Mouse (Mus musculus): Measurements from ENCODE around the gene Mustn1. TPM values are rescaled to one million over a fixed set of nuclear protein-coding genes. Genes with fewer than 3 reads are reported as not detected.

Gene Mustn1
- polyA plus RNA-seq (2012; rRNA removed): 21.5 and 24.9 TPM in 2 replicates

DNA sequence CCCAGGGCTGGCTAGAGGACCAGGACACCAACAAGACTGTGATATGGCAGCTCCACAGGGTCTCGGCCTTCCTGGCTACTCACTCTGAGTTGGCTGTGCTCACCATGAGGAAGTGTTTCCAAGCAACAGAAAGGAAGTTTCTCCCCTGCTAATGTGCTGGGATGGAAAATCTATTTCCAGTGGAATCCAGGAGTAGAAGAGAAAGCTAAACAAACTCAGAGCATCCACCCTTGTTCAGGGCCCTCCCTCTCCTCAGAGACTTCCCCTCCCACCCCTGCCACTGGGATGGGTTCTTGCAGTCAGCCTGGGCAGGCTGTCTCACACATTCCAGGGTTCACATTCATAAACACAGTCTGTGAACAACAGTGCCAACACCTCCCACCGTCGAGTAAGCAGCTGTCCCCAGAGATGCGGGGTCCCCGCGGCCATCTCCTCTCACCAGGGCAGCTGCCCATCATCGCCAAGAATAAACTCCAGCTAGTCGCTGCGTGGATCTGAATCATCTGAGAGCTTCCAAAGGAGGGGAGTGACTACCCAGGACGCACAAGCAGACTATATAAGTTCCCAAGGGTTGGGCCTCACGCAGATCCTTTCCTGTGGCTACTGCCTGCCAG lies at the start of gene Mustn1:
Gene Mustn1, plus strand, starts transcription at position 243 of the 614 bp plus-strand sequence.
- DNase-seq (ENCODE audit: low read depth): no peak

DNA sequence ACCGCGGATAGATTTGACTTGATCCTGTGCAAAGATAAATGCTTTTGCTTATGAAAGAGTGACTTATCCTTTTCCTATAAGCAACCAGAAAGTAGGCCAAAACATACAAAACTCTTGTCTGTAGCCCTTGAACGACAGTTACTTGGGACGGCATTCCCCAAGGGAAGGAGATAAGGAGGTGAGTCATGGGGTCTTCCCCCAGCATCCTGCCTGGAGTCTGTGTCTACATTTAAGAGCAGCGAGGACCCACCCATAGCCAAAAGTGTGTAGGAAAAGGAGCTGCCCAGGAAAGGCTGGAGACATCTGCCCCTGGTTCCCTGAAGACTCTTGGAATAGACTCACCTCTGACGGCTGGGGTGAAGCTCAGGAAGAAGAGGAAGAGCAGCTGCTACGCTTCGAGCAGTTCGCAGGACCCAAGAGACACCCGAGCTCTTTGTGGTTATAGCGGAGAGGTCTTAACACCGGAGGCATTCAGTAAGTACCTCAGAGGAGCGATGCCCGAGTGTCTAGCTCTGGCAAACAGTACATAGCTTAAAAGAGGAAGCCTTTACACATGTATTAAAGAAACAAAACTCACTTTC lies 41.5 kb upstream of the Mustn1 start:
- no peak for DNase-seq (ENCODE audit: low read depth)

DNA sequence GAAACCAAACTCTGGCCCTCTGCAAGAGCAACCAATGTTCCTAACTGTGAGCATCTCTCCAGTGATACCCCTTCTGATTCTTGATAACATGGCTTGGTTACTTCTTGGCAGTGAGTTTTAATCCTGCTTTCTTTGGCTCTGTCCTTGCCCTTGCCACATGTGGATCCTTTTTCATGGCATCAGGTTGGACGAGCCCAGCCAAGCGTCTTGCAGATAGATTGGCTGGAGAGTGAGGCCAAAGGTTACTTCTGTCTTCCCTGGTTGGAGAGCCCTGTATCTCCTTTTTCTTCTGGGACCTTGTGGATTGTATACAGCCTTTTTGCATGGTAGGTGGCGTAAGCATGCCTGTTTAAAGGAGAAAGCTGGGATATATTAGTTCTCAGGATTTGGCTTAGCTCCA lies 35.3 kb upstream of the Mustn1 start:
- DNase-seq (ENCODE audit: low read depth): no peak

DNA sequence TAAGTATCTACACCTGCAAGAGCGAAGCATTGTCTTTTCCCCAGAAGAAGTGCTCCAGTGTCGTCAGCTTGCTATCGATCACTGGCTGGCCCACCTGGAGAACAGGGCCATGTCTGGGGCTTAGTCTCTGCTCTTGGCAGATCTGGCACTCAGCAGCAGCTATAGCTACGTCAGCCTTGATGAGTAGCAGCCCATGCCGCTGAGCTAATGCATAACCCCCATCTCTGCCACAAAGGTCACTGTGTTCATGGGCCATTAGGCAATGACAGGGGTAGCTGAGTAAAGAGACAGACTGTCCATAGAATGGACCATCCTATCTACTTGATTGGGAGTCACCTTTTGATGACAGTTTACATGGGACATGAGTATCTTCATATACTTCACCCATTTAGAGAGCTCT lies 28.5 kb upstream of the Mustn1 start:
- no peak for DNase-seq (ENCODE audit: low read depth)

DNA sequence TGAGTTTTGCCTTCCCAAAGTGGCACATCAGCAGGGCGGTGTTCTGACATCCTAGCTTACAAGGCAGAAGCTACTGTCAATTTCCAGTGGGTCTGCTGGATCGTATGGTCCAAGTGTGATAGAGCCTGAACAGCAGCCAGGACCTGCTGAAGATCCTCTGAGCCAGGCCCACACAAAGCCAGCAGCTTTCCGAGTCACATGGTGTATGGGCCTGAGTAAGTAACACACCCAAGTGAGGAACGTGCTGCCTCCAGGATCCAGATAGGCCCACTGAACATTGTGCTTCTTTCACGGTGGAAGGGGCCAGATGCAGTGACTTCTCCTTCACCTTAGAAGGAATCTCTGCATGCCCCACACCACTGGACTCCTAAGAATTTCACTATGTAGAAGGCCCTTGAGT lies 26.7 kb upstream of the Mustn1 start:
- DNase-seq (ENCODE audit: low read depth): no peak

DNA sequence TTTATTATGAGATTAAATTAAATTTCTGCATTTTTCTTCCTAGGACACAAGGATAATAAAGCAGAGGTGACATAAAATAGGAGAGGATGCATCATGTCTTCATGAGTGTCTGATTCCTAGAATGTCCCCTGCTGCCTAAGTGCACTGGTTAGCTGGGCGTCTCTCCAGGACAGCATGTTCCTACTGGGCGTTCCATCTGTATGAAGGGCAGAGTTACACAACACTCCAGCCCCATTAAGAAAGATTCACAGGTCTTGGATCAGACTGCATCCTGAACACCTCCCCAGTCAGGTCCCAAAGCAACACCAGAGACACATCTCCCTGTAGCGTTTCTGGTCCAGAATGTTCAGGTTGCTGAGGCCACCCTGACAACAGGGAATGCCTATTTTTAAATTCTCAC lies 23.7 kb upstream of the Mustn1 start:
- no peak for DNase-seq (ENCODE audit: low read depth)

DNA sequence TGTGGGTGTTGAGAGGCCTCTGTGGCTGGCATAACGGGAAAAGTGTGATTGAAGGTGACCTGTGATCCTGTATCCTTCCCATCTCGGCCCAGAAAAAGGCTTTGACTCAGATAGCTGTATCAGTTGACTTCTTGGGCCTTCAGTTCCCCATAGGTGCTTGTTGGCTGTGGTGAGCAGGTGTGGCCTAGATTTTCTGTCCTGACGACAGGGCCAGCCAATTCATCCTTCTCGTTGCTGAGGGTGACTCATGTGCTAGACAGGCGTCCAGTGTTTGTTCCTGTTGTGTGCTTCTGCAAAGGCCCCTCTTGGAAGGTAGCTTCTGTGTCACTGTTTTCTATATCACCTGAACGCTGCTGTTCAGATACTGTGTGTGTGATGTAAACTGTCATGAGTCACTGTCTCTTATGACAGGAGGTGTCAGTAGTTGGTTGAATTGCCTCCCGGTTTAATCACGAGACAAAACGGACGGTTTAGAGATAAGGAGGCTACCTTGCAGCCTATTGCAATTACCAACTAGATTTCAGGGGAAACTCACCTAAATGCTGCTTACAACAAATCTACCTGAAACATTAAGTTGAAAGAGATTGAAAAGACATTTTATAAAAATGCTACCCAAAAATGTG lies 22.0 kb upstream of the Mustn1 start:
- DNase-seq (ENCODE audit: low read depth): no peak

DNA sequence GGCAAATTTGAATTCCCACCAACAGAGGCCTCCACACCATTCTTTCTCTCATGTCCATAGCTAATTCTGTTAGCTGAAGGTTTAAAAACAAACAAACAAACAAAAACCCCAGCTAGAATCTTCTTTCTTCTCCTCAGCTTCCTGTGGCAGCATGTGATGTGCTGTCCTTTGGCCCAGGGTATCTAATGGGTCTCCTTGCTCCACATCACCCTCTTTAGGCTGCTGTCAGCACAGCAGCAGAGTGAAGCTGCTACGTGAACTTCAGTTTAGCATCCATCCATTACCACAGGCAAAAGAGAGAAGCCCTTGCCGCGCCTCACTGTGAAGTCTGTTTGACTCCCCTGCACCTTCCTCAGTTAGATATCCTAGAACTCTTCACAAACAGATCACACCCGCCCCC lies 21.0 kb upstream of the Mustn1 start:
- DNase-seq (ENCODE audit: low read depth): no peak

DNA sequence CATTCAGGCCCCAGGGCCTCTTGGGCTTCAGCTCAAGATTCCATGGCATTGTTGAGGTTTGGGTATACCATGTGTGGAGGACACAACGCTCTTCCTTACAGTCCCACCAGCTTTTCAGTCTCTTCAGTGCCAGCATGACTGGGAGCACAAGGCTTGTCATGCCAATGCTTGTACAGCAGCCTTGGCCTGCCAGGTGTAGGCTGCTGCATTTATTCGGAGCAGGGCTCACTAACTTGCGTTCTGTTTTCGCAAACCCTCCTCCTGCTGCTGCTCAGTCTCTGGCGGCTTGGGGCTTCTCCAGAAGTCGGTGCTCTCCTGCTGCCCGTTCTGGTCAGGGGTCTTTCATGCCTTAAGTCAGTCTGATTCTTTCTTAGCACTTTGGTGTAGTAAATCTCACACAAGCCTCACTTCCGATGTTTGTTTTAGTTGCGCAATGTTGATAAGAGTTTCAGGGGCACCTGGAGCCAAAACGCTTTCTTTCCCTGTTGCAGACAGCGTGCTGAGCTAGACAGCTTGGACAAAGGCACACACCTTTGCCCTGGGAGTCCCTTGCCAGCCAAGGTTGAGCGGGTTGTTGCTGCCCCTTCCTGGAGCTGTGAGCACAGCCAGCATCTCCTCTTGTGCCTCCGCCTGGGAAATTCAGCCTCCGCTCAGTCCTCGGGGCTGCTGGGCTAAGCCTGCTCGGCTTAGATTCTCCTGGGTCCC lies 17.4 kb upstream of the Mustn1 start:
- DNase-seq (ENCODE audit: low read depth): no peak

DNA sequence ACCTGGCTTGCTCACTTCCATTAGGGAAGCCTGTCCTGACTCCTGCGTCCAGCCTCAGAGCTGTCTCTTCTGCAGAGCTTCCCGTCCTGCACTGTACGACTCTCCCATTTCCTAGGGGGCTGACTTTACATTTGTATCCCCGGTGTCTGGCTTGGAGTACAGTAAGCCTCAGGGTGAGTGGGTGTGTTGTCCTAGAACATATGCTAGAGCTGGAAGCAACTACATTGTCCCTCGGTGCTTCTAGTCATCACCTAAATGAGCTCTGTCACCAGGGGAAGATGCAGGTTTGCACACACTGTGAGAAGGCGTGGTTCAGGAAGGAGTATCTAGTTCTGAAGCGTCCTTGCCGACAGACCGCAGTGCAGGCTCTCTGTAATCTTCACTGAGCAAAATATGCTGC lies 16.6 kb upstream of the Mustn1 start:
- DNase-seq (ENCODE audit: low read depth): no peak

DNA sequence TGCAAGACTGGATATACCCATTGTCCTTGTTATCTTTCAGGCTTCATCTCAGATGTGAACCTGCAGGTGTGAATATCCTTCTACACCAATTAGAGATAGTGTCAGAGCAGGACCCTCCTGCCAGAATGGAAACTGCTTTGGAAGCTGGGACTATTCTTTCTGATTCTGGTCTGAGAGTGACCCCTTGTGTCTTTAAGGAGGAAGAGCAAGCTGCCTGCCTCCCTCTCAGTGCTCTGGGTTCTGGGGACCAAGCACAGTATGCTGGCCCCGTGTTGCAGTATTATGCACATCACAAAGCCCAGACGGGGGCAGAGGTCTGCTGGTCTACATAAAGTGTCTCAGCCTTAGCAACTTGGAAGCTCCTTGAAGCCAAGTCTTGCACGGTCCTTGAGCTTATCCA lies 13.7 kb upstream of the Mustn1 start:
- DNase-seq (ENCODE audit: low read depth): no peak

DNA sequence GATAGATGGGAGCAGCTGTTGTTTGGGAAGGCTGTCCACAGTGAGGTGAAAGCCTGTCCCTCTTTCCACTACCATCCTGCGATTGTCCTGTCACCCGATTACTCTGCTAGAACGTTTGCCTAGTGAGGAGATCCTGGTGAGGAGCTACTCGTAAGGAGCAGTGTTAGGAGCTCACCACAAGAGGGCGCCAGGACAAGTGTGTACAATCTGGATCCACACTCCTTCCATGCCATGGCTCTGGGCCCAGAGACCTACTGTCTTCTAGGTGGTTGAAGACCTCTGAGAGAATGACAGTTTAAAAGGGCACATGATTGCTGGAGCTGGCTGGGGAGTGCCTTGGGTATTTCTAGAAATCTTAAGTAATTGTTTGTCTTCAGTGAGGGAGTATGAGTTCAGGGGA lies 12.0 kb upstream of the Mustn1 start:
- DNase-seq (ENCODE audit: low read depth): no peak

DNA sequence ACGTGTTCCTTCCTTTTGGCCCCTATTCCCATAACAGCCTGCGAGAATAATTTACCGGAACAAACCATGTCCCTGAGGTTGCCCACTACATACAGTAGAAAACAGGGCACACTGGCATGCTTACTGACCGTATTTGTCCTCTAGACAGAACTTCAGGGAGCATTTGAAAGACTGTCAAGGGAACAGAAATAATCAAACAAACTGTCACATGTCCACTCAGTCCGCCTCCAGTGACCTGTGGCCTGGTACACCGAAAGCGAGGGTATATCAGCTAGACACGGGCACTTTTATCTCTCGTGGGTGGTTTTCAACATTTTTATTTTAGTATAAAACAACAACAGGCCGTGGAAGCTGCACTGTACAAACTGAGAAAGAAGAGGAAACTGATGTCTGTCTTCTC lies 10.2 kb upstream of the Mustn1 start:
- DNase-seq (ENCODE audit: low read depth): no peak

DNA sequence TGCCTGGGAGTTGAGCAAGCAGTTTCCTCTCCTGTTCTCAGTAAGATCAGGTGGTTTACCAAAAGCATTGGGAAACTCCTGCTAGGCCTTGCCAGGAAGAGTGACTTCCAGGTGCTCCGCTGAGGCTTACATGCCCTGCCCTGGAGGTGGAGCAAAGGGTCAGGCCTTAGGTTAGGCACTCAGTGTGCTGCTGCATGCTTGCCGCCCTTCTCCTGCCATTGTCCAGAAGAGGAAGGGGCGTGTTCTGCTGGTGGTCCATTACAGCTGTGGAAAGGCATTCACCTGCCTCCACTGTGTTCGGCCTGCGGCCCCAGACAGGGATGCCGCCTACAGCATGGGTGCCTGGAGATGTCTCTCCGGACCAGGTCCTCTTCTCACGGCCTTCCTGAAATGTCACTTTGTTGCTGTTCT lies 9.6 kb upstream of the Mustn1 start:
- peak; percentile 72 for DNase-seq (ENCODE audit: low read depth)

DNA sequence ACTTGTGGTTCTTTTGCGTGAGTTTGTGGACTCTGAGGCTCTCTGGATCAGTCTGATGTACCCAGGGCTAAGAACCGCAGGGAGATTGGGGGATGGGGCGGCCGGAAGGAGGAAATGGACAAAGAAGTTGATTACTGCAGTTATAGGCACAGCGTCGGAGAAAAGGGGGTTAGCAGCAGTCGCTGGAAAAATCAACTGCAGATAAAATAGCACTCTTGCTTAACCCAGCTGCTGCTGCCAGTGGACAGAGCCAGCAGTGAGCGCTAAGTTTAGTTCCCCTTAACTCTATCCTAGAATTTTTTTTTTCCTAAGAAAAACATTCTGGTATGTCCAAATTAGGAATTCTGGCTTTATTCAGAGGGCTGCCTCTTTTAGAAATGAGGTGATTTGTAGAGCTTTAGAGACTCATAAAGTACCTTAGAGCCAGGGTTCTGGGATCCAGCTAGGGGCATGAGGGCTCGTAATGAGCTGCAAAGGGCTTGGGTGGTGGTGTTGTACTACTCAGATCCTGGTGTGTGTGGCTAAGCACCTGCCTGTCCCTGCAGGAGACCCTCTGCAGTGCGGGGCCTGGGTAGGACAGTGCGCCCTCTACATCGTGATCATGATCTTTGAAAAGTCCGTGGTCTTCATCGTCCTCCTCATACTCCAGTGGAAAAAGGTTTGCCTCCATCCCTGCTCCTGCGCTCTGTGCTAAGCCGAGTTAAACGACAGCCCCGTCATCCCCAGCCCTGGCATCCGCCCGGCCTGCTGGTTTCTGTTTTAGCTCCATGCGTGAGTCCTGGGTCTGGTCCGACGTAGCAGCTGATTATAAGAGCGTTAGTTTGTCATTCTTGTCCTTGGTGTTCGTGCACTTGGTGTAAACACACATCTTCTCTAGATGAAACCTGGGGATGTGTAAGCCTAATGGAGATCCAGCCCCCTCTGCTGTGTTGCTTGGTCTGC lies 8.5 kb upstream of the Mustn1 start:
- DNase-seq (ENCODE audit: low read depth): no peak

DNA sequence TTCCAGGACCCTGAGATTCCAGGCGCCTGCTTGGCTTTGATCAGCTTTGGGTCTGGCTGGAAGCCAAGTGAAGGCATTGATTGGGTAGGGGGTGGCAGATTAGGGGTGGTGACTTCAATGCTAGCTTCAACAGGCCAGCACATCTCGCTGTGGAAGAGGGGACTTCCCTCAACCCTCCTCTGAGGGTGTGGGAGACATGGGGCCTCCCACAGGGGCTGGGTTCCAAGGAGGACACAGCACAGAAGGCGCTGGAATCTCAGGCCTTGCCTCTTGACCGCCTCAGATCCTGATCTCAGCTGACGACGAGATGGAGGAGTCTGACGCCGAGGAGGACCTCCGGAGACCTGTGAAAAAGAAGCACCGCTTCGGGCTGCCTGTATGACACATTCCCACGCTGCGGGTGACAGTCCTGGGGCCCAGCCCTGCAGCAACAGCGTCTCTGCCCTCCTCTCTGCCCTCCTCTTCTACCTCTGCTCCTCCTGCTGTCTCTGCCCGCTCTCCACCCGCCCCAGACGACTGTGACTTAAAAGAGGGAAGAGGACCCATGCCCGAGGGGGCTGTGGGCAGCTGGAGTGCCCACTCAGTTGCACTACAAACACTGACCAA lies 4.8 kb upstream of the Mustn1 start:
- no peak for DNase-seq (ENCODE audit: low read depth)

DNA sequence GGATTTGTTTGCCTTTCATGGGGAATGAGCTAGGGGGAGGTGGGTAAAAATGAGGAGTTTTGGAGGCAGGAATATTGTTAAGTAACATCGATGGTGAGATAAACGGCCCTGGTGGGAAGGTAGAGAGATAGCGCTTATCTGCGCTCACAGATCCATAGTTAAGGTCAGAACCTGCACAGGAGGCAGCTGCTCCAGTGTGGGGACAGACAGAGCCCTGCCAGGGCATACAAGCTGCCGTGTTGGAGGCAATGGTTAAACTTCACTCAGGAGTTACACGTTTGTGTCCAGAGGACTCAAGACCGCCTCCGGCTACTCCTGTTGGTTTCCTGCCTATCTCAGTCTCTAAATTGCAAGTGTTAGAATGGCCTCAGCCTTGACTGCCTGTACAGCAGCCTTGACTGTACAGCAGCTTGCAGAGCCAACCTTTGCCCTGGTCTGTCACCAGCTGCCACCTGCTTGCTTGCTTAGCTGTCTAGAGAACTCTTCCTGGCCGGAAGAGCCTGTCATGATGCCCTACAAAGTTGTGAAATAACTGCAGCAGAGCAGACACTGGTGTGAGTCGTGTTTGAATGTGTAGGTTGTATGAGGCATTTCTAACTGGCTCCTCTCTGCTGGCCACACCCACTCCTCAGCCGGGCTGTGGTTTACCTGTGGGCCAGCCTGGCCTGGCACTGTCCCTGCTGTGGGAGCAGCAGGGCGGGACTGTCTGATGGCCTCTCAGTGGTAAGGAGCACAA lies 3.7 kb upstream of the Mustn1 start:
- DNase-seq (ENCODE audit: low read depth): peak; percentile 63

DNA sequence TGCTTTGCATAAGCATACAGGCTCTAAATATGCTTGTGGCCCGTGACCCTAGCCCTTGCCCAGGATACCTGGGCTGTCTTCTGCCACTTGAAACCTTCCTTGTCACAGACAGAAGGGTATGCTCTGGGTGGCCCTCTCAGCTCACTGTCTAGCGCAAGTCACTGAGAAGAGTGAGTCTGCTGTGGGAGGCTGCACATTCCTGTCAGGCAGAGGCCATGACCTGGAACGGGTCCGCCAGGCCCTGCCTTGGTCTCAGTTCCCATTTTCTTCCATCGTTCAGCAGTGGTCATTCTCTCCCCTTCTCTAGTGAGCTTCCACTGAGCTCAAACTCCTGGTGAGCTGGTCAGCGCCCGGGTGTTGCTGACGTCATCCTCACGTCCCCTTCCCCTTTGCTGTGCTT lies 3.0 kb upstream of the Mustn1 start:
- no peak for DNase-seq (ENCODE audit: low read depth)

DNA sequence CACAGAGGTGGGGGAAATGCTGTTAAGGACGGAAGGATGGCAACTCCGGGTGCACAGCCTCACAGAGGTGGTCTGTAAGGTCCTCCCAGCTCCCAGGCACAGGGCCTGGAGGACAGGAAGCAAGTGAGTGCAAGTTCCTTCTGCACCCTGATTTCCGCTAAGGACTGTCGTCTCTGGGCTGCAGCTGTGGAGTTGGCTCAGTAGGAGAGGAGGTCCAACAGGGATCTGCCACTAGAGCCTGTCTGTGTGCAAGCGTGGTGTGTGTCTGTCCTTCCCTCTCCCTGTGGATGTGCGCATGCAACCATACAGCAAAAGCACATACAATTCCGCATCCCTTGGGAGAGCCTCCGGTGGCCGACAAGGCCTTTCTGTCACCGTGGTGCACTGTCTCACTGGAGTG lies 2.5 kb upstream of the Mustn1 start:
- no peak for DNase-seq (ENCODE audit: low read depth)

DNA sequence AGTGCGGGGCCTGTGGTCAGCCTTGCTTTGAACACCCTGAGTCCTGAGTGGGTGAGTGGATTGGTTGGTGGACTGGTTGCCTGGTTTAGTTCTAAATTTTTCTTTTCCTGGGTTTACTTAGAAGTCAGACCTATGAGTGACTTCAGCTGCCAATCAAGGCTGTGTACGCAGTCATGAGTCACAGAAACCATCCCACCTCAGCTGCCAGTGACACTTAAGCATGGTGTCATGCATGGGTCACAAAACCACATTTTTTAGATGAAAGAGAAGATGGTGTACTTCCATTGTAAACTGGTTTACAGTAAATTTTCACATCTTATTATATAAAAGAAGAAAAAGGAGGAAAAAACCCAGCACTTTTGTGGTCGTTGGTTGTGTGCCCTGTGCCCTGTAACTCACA lies 1.2 kb upstream of the Mustn1 start:
- no peak for DNase-seq (ENCODE audit: low read depth)

DNA sequence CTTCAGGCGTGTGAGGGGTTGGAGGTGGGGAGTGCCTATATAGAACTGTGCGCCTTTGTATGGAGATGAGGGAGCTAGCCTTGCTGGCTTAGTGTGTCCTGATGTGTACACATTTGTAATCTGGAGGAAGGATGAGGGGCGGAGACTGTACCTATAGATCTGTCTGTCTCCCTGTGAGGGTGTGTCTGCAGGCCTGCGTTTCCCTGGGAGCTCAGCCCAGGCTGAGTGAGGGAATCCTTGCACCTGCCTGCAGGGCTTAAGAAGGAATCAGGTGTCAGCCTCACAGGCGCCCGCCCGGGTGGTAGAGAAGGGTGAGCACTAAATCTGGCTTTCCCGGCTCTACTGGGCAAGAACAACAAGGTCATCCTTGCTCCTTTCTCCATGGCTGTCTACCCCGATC lies 794 bp downstream of the Mustn1 start:
- no peak for DNase-seq (ENCODE audit: low read depth)
